Mouse (Mus musculus) heart, adult 18-20 months (tissue): ENCODE data around the gene Gpc5. TPM values are rescaled to one million over a fixed set of nuclear protein-coding genes. Genes with fewer than 3 reads are reported as not detected.

Source experiments
- DNase-seq, 2 experiments: peaks; one replicate each; pipeline ENCODE4 v3.0.0; 2021 to 2022; ENCODE audit warnings: mixed read lengths in 1 of 2
- total RNA-seq, 2 experiments: library from RNA; stranded (reverse); gene quantifications; 2 replicates each; pipeline ENCODE4 v1.2.3; 2021

Gpc5 gene
- total RNA-seq, 2 experiments from 2014 or later, result not detected

DNA sequence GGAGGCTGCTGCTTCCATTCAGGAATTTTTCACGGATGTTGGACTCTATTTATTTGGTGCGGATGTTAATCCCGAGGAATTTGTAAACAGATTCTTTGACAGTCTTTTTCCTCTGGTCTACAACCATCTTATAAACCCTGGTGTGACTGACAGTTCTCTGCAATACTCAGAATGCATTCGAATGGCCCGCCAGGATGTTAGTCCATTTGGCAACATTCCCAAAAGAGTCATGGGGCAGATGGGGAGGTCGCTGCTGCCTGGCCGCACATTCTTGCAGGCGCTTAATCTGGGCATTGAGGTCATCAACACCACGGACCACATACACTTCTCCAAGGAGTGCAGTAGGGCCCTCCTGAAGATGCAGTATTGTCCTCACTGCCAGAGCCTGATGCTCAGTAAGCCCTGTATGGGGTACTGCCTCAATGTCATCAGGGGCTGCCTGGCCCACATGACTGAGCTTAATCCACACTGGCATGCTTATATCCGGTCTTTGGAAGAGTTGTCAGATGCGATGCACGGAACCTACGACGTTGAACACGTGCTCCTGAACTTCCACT lies 277.7 kb downstream of the Gpc5 start:
- no peak for DNase-seq

DNA sequence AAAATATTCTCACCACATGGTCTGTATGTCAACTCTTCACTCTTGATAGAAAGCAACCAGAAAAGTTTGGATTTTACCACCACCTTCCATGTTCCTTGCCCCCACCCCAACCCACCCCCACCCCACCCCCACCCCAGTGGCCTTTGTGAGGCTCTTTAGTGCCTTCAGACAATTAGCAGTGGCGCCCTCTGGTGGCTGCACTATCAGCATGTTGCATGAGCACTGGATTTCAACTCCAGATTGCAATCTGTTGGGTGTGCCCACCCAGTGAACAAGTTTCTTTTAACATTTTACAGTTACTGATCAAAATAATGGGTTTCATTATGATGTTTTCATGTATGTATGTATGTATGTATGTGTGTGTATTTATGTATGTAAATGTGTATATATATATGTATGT lies 279.1 kb downstream of the Gpc5 start:
- no peak for DNase-seq

DNA sequence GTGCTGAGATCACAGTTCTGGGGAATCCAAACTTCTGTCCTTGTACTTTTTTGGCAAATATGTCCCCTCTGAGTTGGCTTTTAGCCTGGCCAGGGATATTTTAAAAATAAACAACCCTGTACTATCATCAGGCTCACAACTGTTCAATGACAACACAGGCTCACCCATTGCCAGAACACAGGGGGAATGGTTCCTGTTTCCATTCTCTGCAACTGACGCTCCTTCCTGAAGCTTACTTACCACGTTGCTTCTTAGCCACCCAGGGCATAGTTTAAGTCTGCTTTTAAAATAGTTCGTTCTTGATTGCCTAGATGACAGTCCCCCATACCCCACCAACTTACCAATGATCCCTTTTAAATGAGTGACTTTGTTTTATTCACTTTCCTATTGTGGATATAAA lies 299.8 kb downstream of the Gpc5 start:
- DNase-seq, result no peak

DNA sequence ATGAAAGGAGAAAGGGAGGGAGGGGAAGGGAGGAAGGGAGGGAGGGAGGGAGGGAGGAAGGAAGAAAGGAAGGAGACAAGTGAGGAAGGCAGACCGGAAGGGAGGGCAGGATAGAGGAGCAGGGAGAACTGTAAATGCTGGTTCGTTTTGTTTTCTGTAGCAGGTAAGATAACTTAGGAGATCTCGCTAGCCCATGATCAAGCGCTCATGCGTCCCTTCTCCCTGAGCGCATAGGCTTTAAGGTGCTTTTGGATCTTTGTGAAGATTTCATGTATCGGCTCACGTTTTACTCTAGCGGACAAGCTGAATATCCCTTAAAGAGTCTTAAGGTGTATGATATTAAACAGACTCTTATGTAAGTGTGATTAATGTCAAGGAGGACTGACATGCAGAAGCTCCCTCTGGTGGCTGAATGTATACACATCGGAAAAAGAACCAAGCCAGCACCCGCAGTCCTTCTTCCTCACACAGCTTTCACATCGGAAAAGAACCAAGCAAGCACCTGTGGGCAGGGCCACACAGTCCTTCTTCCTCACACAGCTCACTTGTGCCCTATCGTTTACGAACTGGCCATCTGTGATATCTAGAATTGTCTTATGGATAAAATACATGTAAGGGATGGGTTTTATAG lies 301.0 kb downstream of the Gpc5 start:
- peak; percentile 2 to 21 for DNase-seq

DNA sequence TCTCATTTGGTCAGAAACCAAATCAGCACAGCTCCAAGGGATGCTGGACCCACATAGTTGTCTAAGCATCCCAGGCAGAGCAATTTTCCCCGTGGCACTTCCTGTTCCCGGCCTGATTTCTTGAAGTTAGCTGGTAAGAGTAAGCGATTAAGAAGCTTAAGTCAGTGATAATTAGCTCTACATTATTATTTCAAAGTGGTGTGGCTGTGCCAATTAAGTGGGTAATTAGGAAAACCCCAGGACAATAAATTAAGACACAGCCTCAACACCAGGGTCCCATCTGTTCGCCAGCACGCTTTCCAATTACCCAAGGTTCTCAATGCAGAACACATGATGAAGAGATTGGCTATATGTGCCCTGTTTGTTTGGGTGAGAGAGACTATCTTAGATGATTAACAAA lies 314.6 kb downstream of the Gpc5 start:
- no peak for DNase-seq

DNA sequence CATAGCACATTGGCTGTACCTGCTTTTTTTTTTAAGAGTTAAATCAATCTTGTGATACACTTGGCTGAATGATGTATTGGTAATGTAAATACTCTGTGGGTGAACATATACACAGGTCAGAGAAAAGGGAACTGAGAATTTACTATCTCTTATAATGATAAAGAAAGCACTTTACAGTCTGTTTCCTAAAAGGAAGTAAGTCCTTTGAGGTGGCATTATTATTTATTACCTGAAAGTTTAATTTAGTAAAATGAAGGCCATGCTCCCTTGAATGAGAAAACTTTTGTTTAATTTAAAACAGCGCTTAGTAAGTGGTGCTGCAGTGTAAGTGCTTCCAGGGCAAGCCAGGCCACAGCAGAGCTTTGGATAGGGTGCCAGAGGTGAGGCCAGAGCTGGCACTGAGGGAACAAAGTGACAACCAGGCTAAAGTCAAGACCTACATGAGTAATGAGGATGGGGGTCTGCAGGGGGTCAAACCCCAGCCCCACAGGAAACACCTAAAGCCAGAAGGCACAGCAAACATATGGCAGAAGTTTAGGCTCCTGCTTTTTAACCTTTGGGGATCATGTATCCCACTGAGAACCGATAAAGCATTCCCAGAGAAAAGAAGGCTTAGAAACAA lies 315.4 kb downstream of the Gpc5 start:
- no peak for DNase-seq

DNA sequence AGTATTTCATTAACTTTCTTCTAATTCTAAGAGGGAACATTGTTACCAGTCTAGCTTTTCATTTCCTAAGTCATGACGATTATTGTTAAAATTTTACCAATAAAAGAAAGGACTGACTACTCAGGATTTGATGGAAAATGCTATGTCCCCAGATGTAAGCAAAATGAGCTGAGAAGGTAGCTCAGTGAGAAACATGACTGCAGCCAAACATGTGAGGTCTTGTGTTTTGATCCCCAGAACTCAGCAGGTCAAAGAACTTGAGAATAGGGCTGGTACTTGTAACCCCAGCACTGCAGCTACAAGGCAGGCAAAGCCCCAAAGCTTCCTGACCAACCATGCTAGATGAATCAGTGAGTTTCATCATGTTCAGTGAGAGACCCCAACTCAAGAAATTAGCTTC lies 318.9 kb downstream of the Gpc5 start:
- no peak for DNase-seq

DNA sequence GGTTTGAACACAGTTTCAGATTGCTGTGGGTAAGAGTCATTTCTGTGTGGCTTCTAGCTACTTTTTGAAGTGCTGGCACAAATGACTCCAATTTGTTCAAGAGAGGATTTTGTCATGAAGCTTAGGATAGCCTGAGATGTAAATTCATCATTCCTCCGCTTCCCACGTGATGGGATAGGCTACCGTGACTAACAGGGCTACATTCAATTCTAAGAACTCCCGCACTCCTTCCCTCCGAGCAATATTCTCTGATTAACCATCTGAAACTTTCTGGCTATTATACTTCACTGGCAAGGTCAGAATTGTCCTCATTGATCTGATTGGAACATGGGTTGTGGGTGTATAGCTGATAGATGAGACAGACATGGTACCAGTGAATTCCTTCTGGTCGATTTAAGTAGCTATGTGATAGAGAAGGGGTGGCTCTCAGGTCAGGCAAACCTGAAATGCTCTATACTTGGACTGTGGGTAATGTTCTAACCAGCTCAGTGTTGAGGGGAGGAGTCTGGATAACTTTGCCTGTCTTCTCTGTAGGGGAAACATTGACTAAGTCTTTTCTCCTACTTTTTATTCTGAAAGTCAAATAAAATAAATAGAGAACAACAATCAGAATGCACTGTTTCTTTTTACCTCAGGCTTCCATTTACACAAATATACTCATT lies 319.6 kb downstream of the Gpc5 start:
- no peak for DNase-seq

DNA sequence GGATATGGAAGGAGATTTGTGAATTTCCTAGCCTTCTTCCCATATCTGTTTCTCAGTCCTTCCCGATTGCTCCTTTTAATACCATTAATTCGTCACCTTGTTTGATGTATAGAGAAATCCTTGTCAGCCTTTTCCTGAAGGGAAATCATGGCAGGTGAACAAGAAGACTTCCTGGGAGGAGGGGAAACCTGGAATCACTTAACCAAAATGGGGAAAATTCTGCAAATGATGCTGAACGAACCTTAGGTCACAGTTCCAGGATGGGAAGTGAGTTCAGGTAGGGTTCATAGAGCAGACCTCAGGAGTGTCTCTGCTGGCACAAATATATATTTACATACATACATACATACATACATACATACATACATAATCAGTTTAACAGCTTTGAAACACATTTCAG lies 320.8 kb downstream of the Gpc5 start:
- DNase-seq, result no peak

DNA sequence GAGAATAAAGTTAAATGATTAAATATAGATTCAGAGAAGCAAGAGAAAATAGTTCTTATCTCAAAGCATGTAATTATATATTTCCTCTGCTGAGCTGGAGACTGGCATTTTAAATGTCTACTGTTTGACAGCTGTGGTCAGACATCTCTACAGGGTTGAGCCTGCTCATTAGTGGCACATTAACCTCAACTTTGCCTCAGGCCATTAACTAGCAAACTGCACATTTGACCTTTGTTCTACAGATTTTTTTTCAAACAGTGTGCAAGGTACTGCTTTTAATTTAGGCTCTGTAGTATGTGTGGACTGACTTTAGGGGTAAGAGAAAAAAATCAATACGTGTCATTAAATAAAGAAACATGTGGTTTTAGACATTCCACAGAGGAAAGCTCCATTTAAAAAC lies 321.4 kb downstream of the Gpc5 start:
- no peak for DNase-seq

DNA sequence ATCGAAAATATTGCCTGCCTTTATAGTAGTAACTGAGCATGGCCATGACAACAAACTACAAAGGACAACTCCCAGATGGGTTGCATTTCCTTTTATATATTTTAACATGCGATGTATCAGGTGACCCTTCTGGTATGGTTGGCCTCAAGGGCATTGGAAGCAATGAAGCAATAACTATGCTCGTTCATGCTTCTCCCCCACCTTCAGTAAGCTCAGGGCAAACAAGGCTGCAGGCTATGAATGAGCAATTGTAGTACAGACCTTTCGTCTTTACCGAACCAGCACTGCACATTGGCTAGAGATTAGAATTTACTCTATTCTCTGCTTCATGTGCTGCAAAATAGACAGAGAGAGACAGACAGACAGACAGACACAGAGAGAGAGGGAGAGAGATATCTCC lies 322.5 kb downstream of the Gpc5 start:
- no peak for DNase-seq

DNA sequence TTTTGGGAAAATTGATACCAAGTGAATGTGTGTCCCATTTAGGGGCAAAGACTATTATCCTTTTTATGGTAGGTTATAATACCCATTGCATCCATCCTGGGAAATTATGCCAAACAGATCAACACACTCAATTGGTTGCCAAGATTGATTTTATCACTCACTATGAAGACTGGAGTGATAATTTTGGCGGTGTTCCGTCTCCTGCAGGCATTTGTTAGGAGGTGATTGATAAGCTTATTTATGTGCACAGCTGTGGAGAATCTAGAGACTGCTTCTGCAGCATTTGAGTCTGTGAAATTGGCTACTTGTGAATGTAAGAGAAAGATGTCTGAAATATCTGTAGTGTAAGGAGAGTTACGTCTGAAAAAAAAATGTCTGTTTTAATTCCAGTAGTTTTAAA lies 340.0 kb downstream of the Gpc5 start:
- no peak for DNase-seq

DNA sequence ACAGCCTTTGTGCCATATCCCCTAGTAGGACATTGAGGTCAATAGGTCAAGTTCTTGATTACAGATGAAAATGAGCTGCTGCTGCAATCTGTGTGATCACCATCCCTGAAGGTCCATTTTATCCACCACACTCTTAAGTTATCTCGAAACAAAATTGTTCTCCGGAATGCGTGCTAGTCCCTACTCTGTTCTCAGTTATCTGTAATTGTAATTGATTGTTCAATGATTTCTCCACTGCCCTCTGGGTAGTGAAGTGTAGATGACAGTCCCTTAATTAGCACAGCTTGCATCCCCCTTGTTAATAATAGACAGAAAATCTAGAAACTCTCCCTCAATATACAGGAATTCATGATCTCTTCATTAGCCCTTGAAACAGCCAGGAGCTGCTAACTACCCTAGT lies 340.4 kb downstream of the Gpc5 start:
- no peak for DNase-seq

DNA sequence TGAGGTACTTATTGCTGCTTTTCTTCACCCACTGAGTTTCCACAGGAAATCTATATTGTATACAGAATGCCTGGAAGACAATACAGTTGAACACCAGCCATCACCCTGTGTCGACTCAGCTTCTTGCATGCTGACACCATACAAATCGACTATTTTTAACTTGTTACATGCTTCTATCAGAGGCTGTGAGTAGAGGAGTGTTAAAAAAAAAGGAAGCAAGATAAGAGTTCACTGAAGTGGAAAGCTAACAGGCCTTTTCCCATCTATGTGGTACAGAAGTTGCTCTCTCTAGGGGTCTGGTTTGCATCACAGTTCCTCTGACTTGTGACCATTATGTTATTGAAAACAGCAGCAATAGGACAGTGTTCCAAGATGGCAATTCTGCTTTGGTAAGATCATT lies 344.6 kb downstream of the Gpc5 start:
- DNase-seq, result no peak

DNA sequence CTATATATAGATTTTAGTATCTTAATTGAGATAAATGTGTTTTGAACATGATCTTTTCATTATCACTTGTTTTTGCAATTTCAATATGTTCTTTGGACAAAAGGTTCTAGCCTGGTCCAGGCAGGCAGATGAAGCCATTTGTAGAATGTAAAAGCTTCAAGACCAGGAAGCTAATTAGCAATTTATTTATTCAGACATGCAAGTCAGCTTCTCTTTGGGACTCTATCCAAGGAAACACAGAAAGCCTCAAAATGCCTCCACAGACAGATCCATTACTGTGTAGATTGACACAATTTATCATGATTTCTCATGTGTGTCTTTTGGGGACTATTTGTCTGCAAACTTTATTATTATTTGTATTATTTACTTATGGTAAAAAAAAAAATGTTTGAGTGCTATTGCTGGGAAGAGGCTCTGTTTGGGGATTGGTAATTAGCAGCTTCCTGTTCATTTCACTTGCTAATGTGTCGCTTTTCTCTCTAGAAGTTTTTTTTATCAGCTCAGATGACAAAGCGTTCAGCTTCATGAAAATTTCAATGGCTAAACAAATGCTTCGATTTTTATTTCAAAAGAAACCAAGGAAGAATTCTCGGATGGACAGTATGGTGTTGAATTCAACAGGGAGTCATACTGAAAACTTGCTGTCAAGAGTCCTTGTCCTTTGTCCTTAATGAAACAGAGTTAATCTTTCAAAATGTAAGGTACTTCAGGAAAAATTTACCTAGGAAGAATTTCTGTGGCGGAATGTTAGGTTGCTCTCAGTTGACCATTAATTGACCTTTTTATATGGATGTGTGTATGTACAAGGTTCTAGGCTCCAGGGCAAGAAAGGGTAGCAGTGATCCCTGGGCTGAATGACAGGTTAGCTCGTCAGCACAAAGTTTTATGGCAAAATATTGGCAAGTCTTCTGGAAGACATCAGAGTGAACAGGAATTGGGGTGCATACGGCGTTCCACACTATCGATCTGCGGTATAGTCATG lies 353.1 kb downstream of the Gpc5 start:
- no peak for DNase-seq

DNA sequence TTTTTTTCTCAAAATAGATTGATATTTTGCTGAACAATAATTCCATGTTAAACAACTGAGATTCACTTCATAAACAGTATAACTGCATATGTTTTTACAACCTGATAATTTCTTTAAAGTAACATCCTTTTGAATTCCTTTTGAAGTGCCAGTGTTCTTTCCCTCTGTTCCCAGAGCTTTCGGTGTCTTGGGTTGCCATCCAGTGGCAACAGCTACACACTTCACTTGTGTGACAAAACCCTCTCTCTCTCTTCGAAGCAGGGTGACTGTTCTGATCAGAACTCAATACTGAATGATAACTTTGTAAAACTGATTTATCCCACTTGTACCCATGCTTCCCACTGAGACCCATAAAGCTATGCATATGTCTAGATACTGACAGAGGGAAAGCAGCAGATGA lies 358.9 kb downstream of the Gpc5 start:
- no peak for DNase-seq

DNA sequence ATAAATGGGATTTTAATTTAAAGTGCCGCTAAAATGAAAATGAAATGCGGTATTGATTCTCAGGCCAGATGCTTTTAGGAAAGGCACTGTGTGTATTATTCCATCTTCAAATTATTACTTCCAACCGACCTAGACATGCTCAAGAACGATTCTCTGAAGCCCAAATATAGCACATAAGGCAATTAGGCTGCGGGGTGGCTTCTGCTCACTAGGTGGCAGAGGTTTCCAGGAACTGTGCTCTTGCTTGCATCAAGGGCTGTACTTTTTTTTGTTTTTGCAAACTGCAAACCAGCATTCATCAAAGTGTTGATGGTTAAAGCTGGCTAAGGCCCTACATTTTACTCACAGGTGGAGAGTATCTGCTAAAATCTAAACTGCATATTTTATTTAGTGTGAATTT lies 375.9 kb downstream of the Gpc5 start:
- no peak for DNase-seq

DNA sequence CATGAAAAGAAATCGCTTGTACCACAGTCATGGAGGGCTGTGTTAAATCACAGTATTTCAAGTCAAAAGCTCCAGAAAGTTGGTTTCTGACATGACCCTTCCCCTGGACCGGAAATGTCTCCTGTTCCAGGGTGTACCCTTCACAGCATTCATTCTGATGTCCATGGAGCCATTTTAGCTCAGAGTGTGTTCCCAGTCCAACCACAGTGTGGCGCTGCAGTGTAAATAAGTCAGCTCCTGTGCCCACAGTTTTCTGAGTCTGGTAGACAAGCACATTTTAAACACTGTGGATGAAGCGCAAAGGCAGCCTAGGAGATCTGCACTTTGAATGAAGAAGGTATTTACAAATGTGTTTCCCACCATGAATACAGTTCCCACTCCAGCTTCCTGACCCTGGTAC lies 383.2 kb downstream of the Gpc5 start:
- no peak for DNase-seq

DNA sequence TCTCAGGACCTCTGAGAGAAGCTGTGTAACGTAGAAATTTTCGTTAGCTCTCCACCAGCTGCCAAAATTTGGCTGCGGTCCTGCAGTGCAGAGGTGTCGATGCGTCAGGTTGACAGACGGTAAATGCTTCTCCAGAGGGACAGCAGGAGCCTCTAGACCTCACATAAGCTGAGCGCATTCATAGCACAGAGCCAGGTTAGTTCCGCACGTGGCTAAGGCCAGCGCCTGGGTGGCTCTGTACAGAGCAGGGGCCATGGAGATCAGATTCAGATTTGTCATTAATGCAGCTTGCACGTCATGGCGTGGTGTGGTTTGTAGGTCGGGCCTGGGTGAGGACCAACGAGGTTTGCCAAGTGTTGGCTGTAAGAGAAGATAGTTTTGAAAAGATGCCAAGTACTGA lies 385.3 kb downstream of the Gpc5 start:
- no peak for DNase-seq

DNA sequence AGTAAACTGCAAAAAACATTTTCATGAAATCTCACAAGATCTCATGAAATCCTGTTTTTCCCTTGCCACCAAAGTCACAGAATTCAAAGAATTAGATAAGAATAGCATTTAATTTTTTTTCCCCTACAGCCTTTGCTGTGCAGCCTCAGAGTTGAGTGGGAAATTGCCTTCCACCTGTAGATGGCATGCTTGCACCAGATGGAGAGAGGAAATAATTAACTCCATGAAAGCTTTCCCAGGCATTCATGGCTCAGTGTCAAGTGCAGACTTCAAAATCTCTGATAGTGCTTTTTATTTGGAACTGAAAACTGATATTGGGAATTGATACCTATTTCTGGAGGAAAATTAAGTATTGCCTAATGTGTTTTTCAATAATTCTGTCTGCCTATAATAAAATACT lies 393.1 kb downstream of the Gpc5 start:
- DNase-seq, result no peak

DNA sequence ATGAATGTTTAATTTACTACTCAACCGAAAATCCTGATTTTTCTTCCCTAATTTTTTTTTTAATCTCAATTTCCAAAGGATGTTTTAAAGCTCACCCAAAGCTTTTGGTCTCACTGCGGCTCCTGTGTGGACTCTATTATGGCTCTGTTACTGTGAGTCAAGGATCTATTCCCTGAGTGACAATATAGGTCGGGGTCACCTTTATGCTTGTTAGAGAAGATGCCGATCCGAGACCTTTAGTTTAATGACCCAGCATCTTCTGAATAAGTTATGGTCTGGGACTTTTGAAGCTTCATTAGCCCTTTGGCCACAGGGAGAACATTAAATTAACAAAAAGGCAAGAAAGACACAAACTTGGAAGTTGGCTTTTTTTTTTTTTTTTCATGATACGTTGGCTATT lies 408.8 kb downstream of the Gpc5 start:
- no peak for DNase-seq

DNA sequence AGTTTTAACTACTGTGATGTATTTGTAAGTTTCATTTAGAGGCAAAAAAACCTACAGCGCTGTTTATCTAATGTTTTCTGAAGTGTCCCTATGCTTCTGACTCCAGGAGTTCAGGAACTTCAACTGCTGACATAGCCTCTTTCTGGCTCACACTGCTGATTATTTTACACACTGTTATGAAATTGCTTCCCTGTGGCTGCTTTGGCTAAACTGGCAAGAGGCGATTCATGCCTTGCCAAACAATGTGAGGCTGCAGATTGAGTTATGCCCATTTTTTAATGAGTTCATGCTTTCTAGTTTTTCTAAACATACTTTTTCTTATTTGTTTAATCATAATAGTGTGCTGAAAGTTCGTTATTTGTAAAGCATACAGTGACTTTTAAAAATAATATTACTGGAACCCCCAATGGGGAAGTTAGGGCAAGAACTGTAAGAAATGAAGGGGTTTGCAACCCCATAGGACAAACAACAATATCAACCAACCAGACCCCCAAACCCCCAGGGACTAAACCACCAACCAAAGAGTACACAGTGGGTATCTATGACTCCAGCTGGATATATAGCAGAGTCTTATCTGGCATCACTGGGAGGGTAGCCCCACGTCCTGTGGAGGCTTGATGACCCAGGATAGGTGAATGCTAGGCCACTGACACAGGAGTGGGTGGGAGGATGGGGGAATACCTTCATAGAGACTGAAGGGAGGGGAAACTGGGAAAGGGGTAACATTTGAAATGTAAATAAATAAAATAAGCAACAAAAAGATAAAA lies 454.7 kb downstream of the Gpc5 start:
- no peak for DNase-seq
